Mouse (Mus musculus): ENCODE data around the gene Park7.
"Not testable (repeated sequence)": the region's sequence is repeated elsewhere in the genome, so short reads cannot be mapped to it uniquely, and the experiment has no call there.

The Park7 gene

DNA sequence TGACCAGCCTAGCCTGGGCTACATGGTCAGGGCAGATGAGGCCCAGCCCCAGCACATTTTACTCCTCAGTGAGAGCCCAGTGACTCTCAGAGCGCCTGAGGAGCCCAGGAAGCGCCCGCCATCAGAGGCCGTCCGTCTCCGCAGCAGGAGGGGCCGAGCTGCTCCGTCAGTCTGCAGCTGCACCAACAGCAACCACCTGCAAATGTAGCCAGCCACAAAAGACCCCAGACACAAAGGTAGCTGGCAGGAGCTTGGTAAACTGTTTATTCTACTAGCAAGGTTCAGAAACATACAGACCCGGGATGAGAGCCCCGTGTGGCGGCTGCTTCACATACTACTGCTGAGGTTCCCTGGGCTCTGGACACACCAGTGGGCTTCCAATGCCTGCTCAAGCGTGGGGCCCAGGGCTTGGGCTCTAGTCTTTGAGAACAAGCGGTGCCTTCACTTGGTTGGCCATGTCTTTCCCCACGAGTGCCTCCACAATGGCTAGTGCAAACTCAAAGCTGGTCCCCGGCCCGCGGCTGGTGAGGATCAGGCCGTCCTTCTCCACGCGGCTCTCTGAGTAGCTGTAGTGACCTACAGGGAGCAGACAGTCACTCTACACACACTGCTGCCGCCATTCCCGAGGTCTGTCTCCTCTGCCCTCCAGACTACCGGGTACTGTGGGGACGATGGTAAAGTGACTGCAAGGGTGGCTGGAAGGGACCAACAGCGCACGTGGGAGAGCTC, 17.2 kb downstream of the Park7 start:
- CTCF ChIA-PET = interaction anchor here in 2 of 4 experiments (0.6 to 1.4 kb wide), 5 partner anchors 219 to 237 kb away, joined by 3 to 6 read pairs (median 4); no protein-coding TSS in a partner anchor
- POLR2A ChIA-PET = interaction anchor here in 2 of 4 experiments (0.8 to 7.6 kb wide), 13 partner anchors 9 to 243 kb away, joined by 3 to 41 read pairs (median 4); no protein-coding TSS in a partner anchor

DNA sequence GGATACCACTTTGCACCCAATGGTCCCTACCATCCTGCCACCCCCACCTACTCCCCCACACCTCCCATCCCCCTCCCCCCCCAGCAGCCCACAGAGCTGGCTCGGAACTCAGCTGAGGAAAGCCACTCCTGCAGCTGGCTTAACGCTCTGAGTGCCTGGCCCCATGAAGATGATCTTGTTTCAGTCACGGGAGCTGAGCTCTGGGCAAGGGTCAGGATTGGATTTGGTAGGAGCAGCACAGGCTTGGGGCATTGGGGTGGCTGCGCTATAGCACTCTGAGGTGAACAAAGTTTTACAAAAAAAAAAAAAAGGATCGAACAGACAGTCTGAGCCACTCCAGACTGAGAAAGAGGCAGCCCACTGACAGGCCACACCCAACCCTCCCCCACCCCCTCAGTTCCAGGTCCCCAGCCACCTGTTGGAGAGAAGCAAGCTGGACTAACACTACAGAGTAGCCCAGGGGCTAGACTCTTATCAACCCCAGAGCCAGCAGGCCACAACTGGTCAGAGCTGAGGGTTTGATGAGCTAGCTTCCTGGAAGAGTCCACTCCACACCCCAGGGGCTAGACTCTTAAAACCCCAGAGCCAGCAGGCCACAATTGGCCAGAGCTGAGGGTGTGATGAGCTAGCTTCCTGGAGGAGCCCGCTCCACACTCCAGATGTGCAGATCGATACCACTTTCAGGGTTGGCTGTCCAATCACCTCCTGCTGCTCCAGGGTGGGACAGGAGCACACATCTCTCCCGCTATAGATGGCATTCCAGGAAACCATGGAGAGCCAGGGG, 19.3 kb downstream of the Park7 start:
- ChIA-PET POLR2A (interaction anchor here (0.5 to 7.6 kb wide), 57 partner anchors 8 to 1456 kb away, joined by 3 to 53 read pairs (median 4); no protein-coding TSS in a partner anchor), CTCF (interaction anchor here (0.5 to 4.5 kb wide), 24 partner anchors 11 to 957 kb away, joined by 3 to 57 read pairs (median 4); no protein-coding TSS in a partner anchor)

- CTCF ChIA-PET = interaction anchor here (0.6 to 4.5 kb wide), 10 partner anchors 10 to 867 kb away, joined by 3 to 48 read pairs (median 4); no protein-coding TSS in a partner anchor
- POLR2A ChIA-PET = interaction anchor here (0.6 to 7.6 kb wide), 30 partner anchors 8 to 784 kb away, joined by 3 to 53 read pairs (median 4); partner anchors contain the start of gene Slc45a1 (in 1 of the 4)
Measured at GRCm38 (mm10) chr4:150891308-150891707, 22.9 kb downstream of the Park7 start.

- POLR2A ChIA-PET = interaction anchor here in 3 of 4 experiments (0.7 to 6.3 kb wide), 9 partner anchors 10 to 230 kb away, joined by 3 to 53 read pairs (median 3); no protein-coding TSS in a partner anchor
- CTCF ChIA-PET = interaction anchor here in 2 of 4 experiments (2.1 to 4.5 kb wide), 3 partner anchors 12 to 226 kb away, joined by 6 to 48 read pairs (median 12); no protein-coding TSS in a partner anchor
Measured at GRCm38 (mm10) chr4:150889955-150890315, 24.3 kb downstream of the Park7 start.

DNA sequence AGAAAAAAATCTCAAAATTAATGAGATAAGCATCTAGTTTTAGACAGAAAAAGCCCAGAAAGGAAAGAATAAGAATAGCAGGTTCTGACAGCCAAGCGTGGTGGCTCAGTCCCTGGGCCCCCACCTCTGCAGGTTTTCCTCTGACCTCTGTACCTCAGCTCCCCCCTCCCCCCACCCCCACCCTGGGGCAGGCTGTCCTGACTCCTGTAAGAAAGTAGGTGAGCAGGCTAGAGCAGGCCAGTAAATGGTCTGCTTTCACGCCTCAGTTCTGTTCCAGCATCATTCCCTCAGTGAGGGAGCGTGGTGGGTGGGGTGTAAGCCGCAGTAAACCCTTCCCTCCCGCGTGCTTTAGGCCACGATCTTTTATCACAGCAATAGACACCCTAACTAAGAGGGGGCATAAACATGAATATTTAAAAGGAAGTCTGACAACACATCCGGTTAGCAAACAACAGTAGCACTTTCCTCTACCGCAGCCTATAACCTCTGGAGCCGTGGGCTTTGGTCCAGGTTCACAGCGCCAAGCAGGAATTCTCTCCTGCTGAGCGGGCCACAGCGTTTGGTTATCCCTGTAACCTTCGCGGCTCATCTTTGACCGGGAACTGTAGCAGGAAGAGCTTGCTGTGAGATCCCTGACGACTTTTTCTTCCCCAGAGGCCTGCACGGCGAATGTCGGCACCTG, 24.8 kb downstream of the Park7 start:
- CTCF ChIA-PET = interaction anchor here in 2 of 4 experiments (2.1 to 4.5 kb wide), 3 partner anchors 12 to 226 kb away, joined by 6 to 48 read pairs (median 12); no protein-coding TSS in a partner anchor
- POLR2A ChIA-PET = interaction anchor here in 3 of 4 experiments (0.9 to 6.3 kb wide), 5 partner anchors 10 to 35 kb away, joined by 3 to 53 read pairs (median 8); no protein-coding TSS in a partner anchor

GRCm38 (mm10) chr4:150888492-150888891, 25.7 kb downstream of the Park7 start:
- ChIA-PET POLR2A (interaction anchor here (0.7 to 6.3 kb wide), 15 partner anchors 8 to 201 kb away, joined by 3 to 53 read pairs (median 5); partner anchors contain the start of genes Park7 (in 1 of the 4) and Tnfrsf9 (in 1 of the 4)), CTCF (interaction anchor here in 3 of 4 experiments (0.8 to 2.1 kb wide), 8 partner anchors 12 to 226 kb away, joined by 3 to 9 read pairs (median 4); no protein-coding TSS in a partner anchor)

GRCm38 (mm10) chr4:150887903-150888302, 26.3 kb downstream of the Park7 start:
- CTCF ChIA-PET = interaction anchor here in 3 of 4 experiments (0.7 to 1.2 kb wide), 10 partner anchors 9 to 527 kb away, joined by 3 to 10 read pairs (median 4); no protein-coding TSS in a partner anchor
- POLR2A ChIA-PET = interaction anchor here in 3 of 4 experiments (0.6 to 1.6 kb wide), 20 partner anchors 9 to 228 kb away, joined by 3 to 10 read pairs (median 4); partner anchors contain the start of genes Park7 (in 1 of the 3) and Tnfrsf9 (in 1 of the 3)

DNA sequence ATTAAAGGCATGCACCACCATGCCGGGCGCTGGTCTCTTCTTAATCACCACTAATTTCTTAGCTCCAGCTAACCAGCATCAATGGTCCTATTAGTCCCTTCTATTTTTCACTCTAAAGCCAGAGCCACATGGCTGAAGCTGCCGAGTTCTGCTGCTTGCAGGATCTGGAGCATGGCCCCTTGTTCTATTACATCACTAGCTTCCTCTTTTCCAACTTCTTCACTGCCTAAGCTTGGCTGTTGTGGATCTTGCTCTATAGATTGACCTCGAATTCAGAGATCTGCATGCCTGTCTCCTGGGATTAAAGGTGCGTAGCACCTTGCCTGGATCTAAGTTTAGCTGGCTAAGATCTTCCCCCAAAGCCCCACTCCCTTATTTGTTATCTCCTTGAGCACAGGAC, 31.6 kb downstream of the Park7 start:
- ChIA-PET CTCF (interaction anchor here in 1 of 4 experiments (1.0 kb wide), 1 partner anchor 20 kb away, joined by 3 read pairs; no protein-coding TSS in a partner anchor), POLR2A (interaction anchor here in 2 of 4 experiments (0.7 to 5.1 kb wide), 5 partner anchors 11 to 219 kb away, joined by 3 to 41 read pairs (median 4); no protein-coding TSS in a partner anchor)

DNA sequence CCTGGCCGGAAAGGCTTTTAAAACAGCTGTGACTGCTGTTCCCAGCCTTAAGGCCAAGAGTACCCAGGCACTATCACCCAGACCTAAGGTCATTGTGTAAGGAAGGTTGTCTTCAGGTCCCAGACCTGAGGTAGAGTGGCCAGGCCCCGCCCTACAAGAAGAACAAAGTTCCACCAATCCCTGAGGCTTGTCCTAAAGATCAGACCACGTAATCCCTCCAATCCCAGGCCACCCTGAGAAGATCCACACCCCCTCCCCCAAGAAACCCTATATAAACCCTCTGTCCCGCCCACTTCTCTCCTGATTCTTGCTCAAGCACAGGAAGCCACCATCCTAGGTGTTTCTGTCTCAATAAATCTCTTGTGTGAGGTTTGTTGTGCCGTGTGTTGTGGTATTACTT, 33.9 kb downstream of the Park7 start:
- ChIA-PET POLR2A (interaction anchor here in 3 of 4 experiments (0.6 to 5.1 kb wide), 20 partner anchors 9 to 635 kb away, joined by 3 to 41 read pairs (median 4); no protein-coding TSS in a partner anchor), CTCF (interaction anchor here in 3 of 4 experiments (1.0 to 1.6 kb wide), 4 partner anchors 13 to 217 kb away, joined by 3 to 7 read pairs (median 4); no protein-coding TSS in a partner anchor)

DNA sequence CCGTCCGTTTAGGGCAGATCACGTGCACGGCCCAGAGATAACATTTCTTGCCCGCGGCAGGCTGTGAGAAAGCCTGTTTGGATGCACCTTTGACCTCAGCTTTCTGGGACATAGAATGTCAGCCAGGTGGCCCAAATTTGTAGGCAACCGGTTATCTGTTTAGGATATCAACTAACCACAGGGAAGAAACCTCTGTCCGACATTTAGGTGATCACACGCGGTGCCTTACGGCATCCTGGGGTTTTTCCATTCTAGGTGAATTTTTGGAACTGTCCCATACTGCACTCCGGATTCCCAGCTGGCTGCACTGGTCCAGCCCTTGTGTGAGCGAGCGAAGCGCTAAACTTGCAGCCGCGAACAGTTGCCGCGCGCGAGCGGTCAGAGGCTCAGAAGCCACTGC, 34.6 kb downstream of the Park7 start:
- ChIA-PET CTCF (interaction anchor here in 3 of 4 experiments (0.9 to 1.6 kb wide), 7 partner anchors 8 to 216 kb away, joined by 3 to 7 read pairs (median 4); no protein-coding TSS in a partner anchor), POLR2A (interaction anchor here in 3 of 4 experiments (0.6 to 5.1 kb wide), 29 partner anchors 8 to 634 kb away, joined by 3 to 41 read pairs (median 4); no protein-coding TSS in a partner anchor)

DNA sequence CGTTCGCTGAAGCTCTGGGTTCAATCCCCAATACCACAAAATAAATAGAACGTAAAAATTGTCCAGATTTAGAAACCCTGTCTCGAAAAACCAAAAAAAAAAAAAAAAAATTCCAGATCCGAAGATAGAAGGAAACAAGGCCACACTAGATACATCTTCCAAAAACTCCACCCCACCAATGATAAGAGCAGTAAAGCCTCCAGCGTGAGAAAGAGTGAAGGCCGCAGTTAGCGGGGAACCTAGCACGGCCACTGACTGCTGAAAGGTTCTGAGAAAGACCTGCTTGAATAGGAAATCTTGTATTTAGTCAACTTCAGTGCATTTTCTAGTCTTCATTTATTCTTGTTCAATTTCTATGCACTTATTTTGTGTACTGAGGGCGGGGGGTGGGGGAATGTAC, 38.8 kb downstream of the Park7 start:
- ChIA-PET CTCF (interaction anchor here in 1 of 4 experiments (1.1 kb wide), 1 partner anchor 9 kb away, joined by 4 read pairs; no protein-coding TSS in a partner anchor), POLR2A (interaction anchor here in 3 of 4 experiments (0.6 to 2.2 kb wide), 7 partner anchors 9 to 99 kb away, joined by 3 to 7 read pairs (median 5); no protein-coding TSS in a partner anchor)

GRCm38 (mm10) chr4:150874416-150874815, 39.8 kb downstream of the Park7 start:
- CTCF ChIA-PET, POLR2A ChIA-PET: not testable (repeated sequence)

- POLR2A ChIA-PET = interaction anchor here in 3 of 4 experiments (0.6 to 4.1 kb wide), 23 partner anchors 7 to 209 kb away, joined by 3 to 40 read pairs (median 5); partner anchors contain the start of gene Per3 (in 1 of the 3)
- CTCF ChIA-PET = interaction anchor here in 1 of 4 experiments (0.9 kb wide), 1 partner anchor 29 kb away, joined by 4 read pairs; no protein-coding TSS in a partner anchor
Measured at GRCm38 (mm10) chr4:150872681-150873080, 41.6 kb downstream of the Park7 start.

GRCm38 (mm10) chr4:150872139-150872651, 42.0 kb downstream of the Park7 start:
- POLR2A ChIA-PET = interaction anchor here (0.6 to 4.1 kb wide), 37 partner anchors 8 to 591 kb away, joined by 3 to 40 read pairs (median 4); partner anchors contain the start of genes Park7 (in 1 of the 4), Per3 (in 1 of the 4) and Tnfrsf9 (in 1 of the 4)
- CTCF ChIA-PET = interaction anchor here in 3 of 4 experiments (0.9 to 2.0 kb wide), 6 partner anchors 29 to 608 kb away, joined by 3 to 8 read pairs (median 3); no protein-coding TSS in a partner anchor

GRCm38 (mm10) chr4:150871392-150872138, 42.7 kb downstream of the Park7 start:
- CTCF ChIA-PET = interaction anchor here in 3 of 4 experiments (0.6 to 2.0 kb wide), 8 partner anchors 24 to 615 kb away, joined by 3 to 8 read pairs (median 3); no protein-coding TSS in a partner anchor
- POLR2A ChIA-PET = interaction anchor here (0.5 to 4.1 kb wide), 48 partner anchors 7 to 631 kb away, joined by 3 to 40 read pairs (median 4); partner anchors contain the start of genes Park7 (in 1 of the 4), Per3 (in 1 of the 4) and Tnfrsf9 (in 1 of the 4)

Data from embryonic stem cell, embryonic (primary cell).